Mouse (Mus musculus) forebrain, embryonic 15.5 days (tissue): ENCODE measurements around the gene Ogn. TPM values are rescaled to one million over a fixed set of nuclear protein-coding genes. Genes with fewer than 3 reads are reported as not detected.

Experiments used
- ATAC-seq: fragments of 200-750 bp; cut with Nextera tagmentation; replicated peaks from 2 replicates; pipeline ENCODE4 v1.8.0; 2017; ENCODE audit warnings: mild to moderate bottlenecking, moderate TSS enrichment, moderate library complexity
- H3K27ac ChIP-seq: fragments of 300-500 bp; sonication (generic); replicated peaks from 2 replicates; pipeline ENCODE4 v1.5.1; 2015; ENCODE audit warnings: mild to moderate bottlenecking, inconsistent platforms
- H3K27me3 ChIP-seq: fragments of 300-500 bp; sonication (generic); 2 replicates; pipeline ENCODE4 v1.6.1; 2015; ENCODE audit warnings: inconsistent platforms
- H3K36me3 ChIP-seq: fragments of 300-500 bp; sonication (generic); 2 replicates; pipeline ENCODE4 v1.6.1; 2015; ENCODE audit warnings: mild to moderate bottlenecking, inconsistent platforms
- H3K4me1 ChIP-seq: fragments of 300-500 bp; sonication (generic); 2 replicates; pipeline ENCODE4 v1.6.1; 2015; ENCODE audit warnings: inconsistent platforms
- H3K4me2 ChIP-seq: fragments of 300-500 bp; sonication (generic); replicated peaks from 2 replicates; pipeline ENCODE4 v1.6.1; 2015; ENCODE audit warnings: mild to moderate bottlenecking, inconsistent platforms
- H3K4me3 ChIP-seq: fragments of 300-500 bp; sonication (generic); 2 replicates; pipeline ENCODE4 v1.5.1; 2015; ENCODE audit warnings: mild to moderate bottlenecking, inconsistent platforms
- H3K9ac ChIP-seq: fragments of 300-500 bp; sonication (generic); replicated peaks from 2 replicates; pipeline ENCODE4 v1.6.1; 2015; ENCODE audit warnings: mild to moderate bottlenecking, inconsistent platforms
- H3K9me3 ChIP-seq: fragments of 300-500 bp; sonication (generic); 2 replicates; pipeline ENCODE4 v1.6.1; 2016; ENCODE audit warnings: inconsistent platforms
- WGBS: fragments of 180-500 bp; shearing (Covaris S2); methylation state at CpG from one replicate; pipeline ENCODE4 v1.1.7; 2015; ENCODE audit warnings: mixed read lengths; 5-methylcytosine and 5-hydroxymethylcytosine counted together
- polyA plus RNA-seq: library from polyadenylated mRNA; unstranded; fragments of >200 nt; fragmentation: Nextera tagmentation; extraction: Ambion mirVana; gene quantifications from 2 replicates; pipeline ENCODE4 v1.2.1, GENCODE M21; 2015

Ogn gene
- polyA plus RNA-seq, 1 experiment from 2014 or later: 9.5 TPM

DNA sequence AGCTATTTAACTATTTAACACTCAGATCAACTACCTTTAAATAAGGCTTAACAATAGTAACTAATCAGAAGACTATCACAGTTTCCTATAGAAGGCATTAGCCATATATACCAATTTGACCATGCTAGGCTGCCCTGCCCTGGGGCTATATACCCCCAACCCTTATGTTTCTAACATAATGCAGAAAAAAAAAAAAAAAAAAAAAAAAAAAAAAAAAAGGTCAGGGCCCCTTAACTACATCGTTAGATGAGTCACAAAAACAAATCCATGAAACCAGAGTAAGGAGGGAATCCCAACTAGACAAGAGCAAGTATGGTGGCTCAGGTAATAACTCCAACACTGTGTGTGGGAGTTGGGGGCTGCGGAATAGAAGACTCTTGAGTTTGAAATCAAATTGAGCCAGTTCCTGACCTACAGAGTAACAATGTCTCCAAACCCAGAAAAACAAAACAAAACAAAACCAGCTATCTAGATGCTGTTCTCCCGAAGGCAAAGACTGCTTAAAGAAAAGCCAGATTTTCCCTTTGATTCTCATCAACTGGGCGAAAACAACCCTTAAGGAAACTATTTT, 44.0 kb downstream of the Ogn start:
- Histone ChIP-seq H3K27ac (no peak overlapping the region), H3K36me3 (peaks cover 4% of the 10 kb centered on the region; the same call in 1 of the 2 replicates), H3K4me1 (peaks cover 23% of the 10 kb centered on the region), H3K4me2 (peak overlapping the region; percentile 80), H3K9ac (peak overlapping the region; percentile 35; the same call in 1 of the 2 replicates), H3K9me3 (no peaks in the 10 kb centered on the region), H3K4me3 (peak overlapping the region; percentile 84), H3K27me3 (no peaks in the 10 kb centered on the region)
- 0% methylated on average over 4 of the region's 4 CpGs for WGBS
- ATAC-seq: no peak

GRCm38 (mm10) chr13:49652481-49653179, 44.8 kb downstream of the Ogn start, which contains the start of the genes Cenpp and Nol8:
TSS of gene Cenpp (minus strand) at chr13:49652785.
TSS of gene Nol8 (plus strand) at chr13:49653078.
- Histone ChIP-seq H3K36me3 (peaks cover 11% of the 10 kb centered on the region), H3K9ac (peak within 1 kb of the TSS; percentile 56), H3K4me2 (peak within 1 kb of the TSS; percentile 85), H3K27ac (peak within 1 kb of the TSS; percentile 68), H3K27me3 (no peaks in the 10 kb centered on the region), H3K4me1 (peaks cover 23% of the 10 kb centered on the region), H3K9me3 (no peaks in the 10 kb centered on the region), H3K4me3 (peak within 1 kb of the TSS; percentile 84)
- peak; percentile 99 for ATAC-seq
- WGBS: under 1% methylated on average over 68 of the region's 68 CpGs

- Histone ChIP-seq H3K4me3 (peak overlapping the region; percentile 84), H3K36me3 (peaks cover 11% of the 10 kb centered on the region), H3K9ac (peak overlapping the region; percentile 56), H3K9me3 (no peaks in the 10 kb centered on the region), H3K4me1 (peaks cover 23% of the 10 kb centered on the region), H3K4me2 (peak overlapping the region; percentile 85), H3K27me3 (no peaks in the 10 kb centered on the region), H3K27ac (peak overlapping the region; percentile 68)
- peak; percentile 86 for ATAC-seq
- 0% methylated on average over 16 of the region's 16 CpGs for WGBS
These were observed 45.3 kb downstream of the Ogn start for GRCm38 (mm10) chr13:49653180-49653541.

Other genes starting within 250 kb of the Ogn start
- 15.1 and 15.9 TPM in 2 replicates for gene Ippk, start 186.8 kb upstream of the Ogn start, polyA plus RNA-seq
- gene Tes3-ps, start 114.7 kb upstream of the Ogn start, polyA plus RNA-seq: 0.59 and 0.65 TPM in 2 replicates
- 1.4 and 2.1 TPM in 2 replicates for gene Ecm2, start 103.2 kb upstream of the Ogn start, polyA plus RNA-seq
- gene Aspn, start 63.6 kb upstream of the Ogn start, polyA plus RNA-seq: 0.43 and 0.53 TPM in 2 replicates
- 0.47 and 0.66 TPM in 2 replicates for gene Omd, start 25.6 kb upstream of the Ogn start, polyA plus RNA-seq
- gene Cenpp, start 44.7 kb downstream of the Ogn start, polyA plus RNA-seq: 13.1 and 14.5 TPM in 2 replicates
- gene Nol8, start 45.0 kb downstream of the Ogn start, polyA plus RNA-seq: 27.1 and 27.8 TPM in 2 replicates
- gene Iars, start 74.1 kb downstream of the Ogn start, polyA plus RNA-seq: 58.0 and 61.8 TPM in 2 replicates
- not detected in 2 replicates for gene Gm30302, start 191.0 kb downstream of the Ogn start, polyA plus RNA-seq